In genomic region chr2:92256141-92256540, GRCm38 (mm10) we compare ENCODE assay signal across 17 mouse cellular contexts.
DNase-seq lines count a peak whose midpoint lies in the region; ATAC-seq lines count a peak whose summit lies in the region.
"Had no signal": no experiment of that assay in that cellular context is flagged by ENCODE, and none has a peak within 500 bp of the region (broad histone marks: within the 10 kb centered on the region; RNA-seq: fewer than 3 reads in every experiment).

No protein-coding gene starts in this region.

- H3K36me3 ChIP-seq in heart, embryonic 15.5 days: no peaks in the 10 kb centered on the region
- H3K36me3 ChIP-seq in forebrain, embryonic 14.5 days (ENCODE audit: control insufficient read depth, insufficient read depth, low read length): peaks cover 16% of the 10 kb centered on the region; the same call in 1 of the 2 replicates

- WGBS in heart, embryonic 15.5 days: 61% methylated on average over 7 of the region's 7 CpGs
- 81% methylated on average over 7 of the region's 7 CpGs for WGBS in forebrain, embryonic 14.5 days

- no peaks in the 10 kb centered on the region for H3K27me3 ChIP-seq in heart, embryonic 15.5 days
- no peaks in the 10 kb centered on the region for H3K27me3 ChIP-seq in forebrain, embryonic 14.5 days (replicated peaks; ENCODE audit: control insufficient read depth, insufficient read depth, low read length)
- H3K27me3 ChIP-seq: limb, embryonic 15.5 days had no signal

- H3K27ac ChIP-seq in heart, embryonic 15.5 days: 0 out of 2 replicates have a peak overlapping the region, but pooled peaks have one; percentile 46
- H3K27ac ChIP-seq in forebrain, embryonic 14.5 days (ENCODE audit: low read depth, low read length): no peak overlapping the region
- H3K27ac ChIP-seq: gastrocnemius, adult 2 months; heart, adult 2 months; limb, embryonic 15.5 days had no signal

- no peak for ATAC-seq in heart, embryonic 15.5 days (replicated peaks; ENCODE audit: insufficient number of reproducible peaks, insufficient read depth, low FRiP score, low read depth)
- ATAC-seq in hematopoietic stem cell, adult 5-6 weeks (replicated peaks in 1 of 2; ENCODE audit: insufficient read depth in 1 of 2, low FRiP score in 2 of 2, low TSS enrichment in 1 of 2, low read depth in 1 of 2, poor library complexity in 2 of 2, severe bottlenecking in 2 of 2): peak; percentile 19 to 25; a peak in 1 of 4 replicates
- ATAC-seq in forebrain, embryonic 14.5 days: no peak
- ATAC-seq: forebrain, embryonic 16.5 days had no signal

- H3K4me3 ChIP-seq in heart, embryonic 15.5 days: no peak overlapping the region
- no peak overlapping the region for H3K4me3 ChIP-seq in forebrain, embryonic 14.5 days (ENCODE audit: low read depth, low read length)
- H3K4me3 ChIP-seq: gastrocnemius, adult 2 months; heart, adult 2 months; limb, embryonic 15.5 days had no signal

- H3K4me1 ChIP-seq in heart, embryonic 15.5 days (replicated peaks): peaks cover 18% of the 10 kb centered on the region
- H3K4me1 ChIP-seq in forebrain, embryonic 14.5 days (ENCODE audit: control insufficient read depth, insufficient read depth, low read length): 0 out of 2 replicates have a peak, but pooled peaks cover 2% of the 10 kb centered on the region

- no peak for DNase-seq in heart, adult 8-10 months (ENCODE audit: low spot score)
- DNase-seq in CD4-positive, CD25-positive, alpha-beta regulatory T cell, adult 2 months (ENCODE audit: low read depth, low spot score): peak; percentile 50
- DNase-seq in thymus, postnatal 0 days (ENCODE audit: low spot score): peak; percentile 51
- no peak for DNase-seq in forebrain, embryonic 14.5 days (ENCODE audit: low spot score)
- no peak for DNase-seq in kidney, adult 18-20 months
- no peak for DNase-seq in embryo, embryonic 10.5 days (ENCODE audit: low spot score)
- DNase-seq: adrenal gland, adult 8-10 months; cerebellum, adult 8-10 months; embryo, embryonic 11 days; gastrocnemius, adult 2 months; heart, adult 2 months; kidney, postnatal 14 days; lung, adult 2 months had no signal

- H3K9ac ChIP-seq in heart, embryonic 15.5 days: no peak overlapping the region
- H3K9ac ChIP-seq in forebrain, embryonic 14.5 days (ENCODE audit: low read length): no peak overlapping the region
- H3K9ac ChIP-seq: limb, embryonic 15.5 days had no signal

- H3K9me3 ChIP-seq in heart, embryonic 15.5 days (replicated peaks): no peaks in the 10 kb centered on the region
- no peaks in the 10 kb centered on the region for H3K9me3 ChIP-seq in forebrain, embryonic 14.5 days (replicated peaks; ENCODE audit: control insufficient read depth, low read length)
- H3K9me3 ChIP-seq: limb, embryonic 15.5 days had no signal

- no peak overlapping the region for H3K4me2 ChIP-seq in heart, embryonic 15.5 days
- H3K4me2 ChIP-seq in forebrain, embryonic 14.5 days (ENCODE audit: low read length): no peak overlapping the region
- H3K4me2 ChIP-seq: limb, embryonic 15.5 days had no signal

Comparison
In these comparisons a context has a peak if more than half of its experiments do, and no peak if none do; other contexts are left out.
1. ATAC-seq: peak in hematopoietic stem cell, adult 5-6 weeks (2 of 2); none in heart, embryonic 15.5 days (single experiment) and forebrain, embryonic 14.5 days (single experiment).
2. DNase-seq: peak in CD4-positive, CD25-positive, alpha-beta regulatory T cell, adult 2 months (single experiment) and thymus, postnatal 0 days (single experiment); none in heart, adult 8-10 months (single experiment), forebrain, embryonic 14.5 days (single experiment), kidney, adult 18-20 months (single experiment) and embryo, embryonic 10.5 days (single experiment).